Mouse (Mus musculus) embryonic fibroblast, embryonic 13.5 days (primary cell): Measurements from ENCODE around the gene Prickle2.

Source experiments
- CTCF ChIP-seq: IDR thresholded peaks from 2 replicates; pipeline ENCODE4 v1.5.1; 2011; ENCODE audit warnings: mild to moderate bottlenecking, control low read depth, low read length, moderate library complexity, borderline replicate concordance; ENCODE audit not compliant: insufficient read depth
- POLR2A ChIP-seq: IDR thresholded peaks from 2 replicates; pipeline ENCODE4 v1.6.1; 2011; ENCODE audit warnings: low read depth, mild to moderate bottlenecking, control low read depth, low read length, moderate library complexity

GRCm38 (mm10) chr6:92630991-92631390 lies 75.0 kb downstream of the Prickle2 start:
- TF ChIP-seq CTCF (no peak), POLR2A (no peak)
